Mouse (Mus musculus): ENCODE measurements around the gene Il15. TPM values are rescaled to one million over a fixed set of nuclear protein-coding genes. Genes with fewer than 3 reads are reported as not detected.
A peak's percentile ranks its signal among the peaks of the same experiment; 100 is the strongest.

The Il15 gene
- polyA plus RNA-seq, 1 experiment from 2014 or later = 3.5 TPM

GRCm38 (mm10) chr8:82361061-82361460 lies 42.0 kb downstream of the Il15 start:
- ChIA-PET CTCF (no interaction called here), POLR2A (interaction anchor here (0.5 kb wide), 1 partner anchor 21 kb away, joined by 4 read pairs; no protein-coding TSS in a partner anchor)

GRCm38 (mm10) chr8:82356091-82356490 lies 46.9 kb downstream of the Il15 start:
- no peaks in the 10 kb centered on the region for H3K27me3 ChIP-seq
- DNase-seq (ENCODE audit: low read depth, low spot score) (no peak), ATAC-seq (no peak)
- ChIA-PET CTCF (interaction anchor here (1.5 kb wide), 1 partner anchor 15 kb away, joined by 3 read pairs; no protein-coding TSS in a partner anchor), POLR2A (no interaction called here)
- no peak for TF ChIP-seq CTCF (IDR thresholded peaks at IDR 0.05)
- in situ Hi-C loops (cut with MboI; ENCODE audit: low pct_unique_long_range_greater_than_20kb) = no loop called here

More at GRCm38 (mm10) chr8:82361061-82361460, 42.0 kb downstream of the Il15 start:
- DNase-seq (ENCODE audit: low read depth, low spot score) = no peak
- in situ Hi-C loops (cut with MboI; ENCODE audit: low pct_unique_long_range_greater_than_20kb) = no loop called here
- ATAC-seq = no peak
- H3K27me3 ChIP-seq = no peaks in the 10 kb centered on the region
- TF ChIP-seq CTCF (IDR thresholded peaks at IDR 0.05) = no peak

DNA sequence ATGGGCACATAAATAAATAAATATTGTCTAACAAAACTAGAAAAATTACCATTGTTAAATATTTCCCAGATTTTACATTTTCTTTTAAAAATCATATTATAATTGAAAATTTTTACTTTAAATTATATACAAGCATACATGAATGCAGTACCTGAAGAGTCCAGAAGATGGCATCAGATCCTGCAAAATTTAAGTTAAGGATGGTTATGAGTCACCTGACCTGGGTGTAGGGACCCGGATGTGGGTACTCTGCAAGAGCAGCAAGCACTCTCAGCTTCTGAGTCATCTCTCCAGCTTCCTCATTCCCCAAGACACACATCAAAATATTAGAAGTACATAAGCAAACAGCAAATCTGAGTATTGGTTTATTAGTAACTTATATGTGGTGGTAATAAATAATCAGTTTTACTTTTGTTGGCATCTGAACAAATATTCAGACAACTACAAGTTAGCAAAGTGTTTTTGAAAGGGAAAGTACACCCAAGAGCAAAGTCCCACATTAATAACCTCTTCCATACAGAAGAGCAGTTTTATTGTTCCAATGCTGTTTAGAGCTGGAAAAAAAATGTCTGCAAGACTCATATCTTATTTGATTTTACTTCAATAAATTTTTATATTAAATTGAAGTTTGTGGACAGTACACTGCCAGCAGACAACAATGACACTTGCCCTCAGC lies 51.6 kb downstream of the Il15 start:
- in situ Hi-C loops (cut with MboI; ENCODE audit: low pct_unique_long_range_greater_than_20kb) = no loop called here
- no peaks in the 10 kb centered on the region for H3K27me3 ChIP-seq
- POLR2A ChIA-PET = no interaction called here
- ATAC-seq = no peak
- no peak for DNase-seq (ENCODE audit: low read depth, low spot score)
- TF ChIP-seq CTCF (IDR thresholded peaks at IDR 0.05) = peak; percentile 74
- CTCF ChIA-PET = interaction anchor here (0.7 to 1.2 kb wide), 7 partner anchors 32 to 359 kb away, joined by 3 to 5 read pairs (median 3); no protein-coding TSS in a partner anchor

DNA sequence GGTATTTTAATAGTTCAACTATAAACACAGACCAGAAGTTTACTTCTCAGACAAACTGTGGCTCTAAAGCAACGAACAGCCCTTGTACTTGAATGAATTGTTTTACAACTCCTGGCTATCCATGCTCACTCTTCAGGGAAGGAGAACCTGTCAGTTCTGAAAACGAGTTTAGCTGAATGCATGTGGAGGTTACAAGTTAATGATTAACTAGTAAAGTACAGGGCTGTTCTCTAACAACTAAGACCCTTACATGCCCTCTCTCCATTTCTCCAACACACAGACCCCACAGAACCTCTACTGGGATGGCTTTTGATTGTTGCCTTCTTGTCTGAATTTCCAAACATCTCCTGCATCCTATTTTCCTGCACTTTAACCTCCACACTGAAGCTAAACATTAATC lies 53.7 kb downstream of the Il15 start:
- TF ChIP-seq CTCF (IDR thresholded peaks at IDR 0.05) = no peak
- POLR2A ChIA-PET = no interaction called here
- no peaks in the 10 kb centered on the region for H3K27me3 ChIP-seq
- no peak for DNase-seq (ENCODE audit: low read depth, low spot score)
- no peak for ATAC-seq
- CTCF ChIA-PET = interaction anchor here (1.3 kb wide), 1 partner anchor 340 kb away, joined by 3 read pairs; no protein-coding TSS in a partner anchor
- in situ Hi-C loops (cut with MboI; ENCODE audit: low pct_unique_long_range_greater_than_20kb) = loop anchor here (5.0 kb wide), 1 partner anchor 333 kb away; no protein-coding TSS in a partner anchor

DNA sequence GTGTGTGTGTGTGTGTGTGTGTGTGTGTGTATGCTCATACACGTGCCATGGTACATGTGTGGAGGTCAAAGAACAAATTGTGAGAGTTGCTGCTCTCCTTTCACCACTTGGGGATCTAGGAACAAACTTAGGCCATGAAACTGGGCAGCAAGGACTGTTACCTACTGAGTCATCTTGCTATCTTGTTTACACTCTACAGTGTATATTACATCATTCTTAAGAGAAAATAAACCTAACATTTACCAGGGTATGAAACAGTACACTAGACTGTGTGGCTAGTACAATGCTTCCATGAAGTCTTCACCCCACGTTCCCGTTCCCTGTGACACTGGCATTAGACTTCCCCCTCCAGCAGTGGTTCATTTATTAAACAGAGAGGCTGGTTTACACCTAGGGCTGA lies 56.5 kb downstream of the Il15 start:
- DNase-seq (ENCODE audit: low read depth, low spot score) (no peak), ATAC-seq (peak; percentile 12)
- POLR2A ChIA-PET = no interaction called here
- no peaks in the 10 kb centered on the region for H3K27me3 ChIP-seq
- in situ Hi-C loops (cut with MboI; ENCODE audit: low pct_unique_long_range_greater_than_20kb) = loop anchor here (5.0 kb wide), 1 partner anchor 336 kb away; no protein-coding TSS in a partner anchor
- TF ChIP-seq CTCF (IDR thresholded peaks at IDR 0.05) = no peak
- CTCF ChIA-PET = no interaction called here

DNA sequence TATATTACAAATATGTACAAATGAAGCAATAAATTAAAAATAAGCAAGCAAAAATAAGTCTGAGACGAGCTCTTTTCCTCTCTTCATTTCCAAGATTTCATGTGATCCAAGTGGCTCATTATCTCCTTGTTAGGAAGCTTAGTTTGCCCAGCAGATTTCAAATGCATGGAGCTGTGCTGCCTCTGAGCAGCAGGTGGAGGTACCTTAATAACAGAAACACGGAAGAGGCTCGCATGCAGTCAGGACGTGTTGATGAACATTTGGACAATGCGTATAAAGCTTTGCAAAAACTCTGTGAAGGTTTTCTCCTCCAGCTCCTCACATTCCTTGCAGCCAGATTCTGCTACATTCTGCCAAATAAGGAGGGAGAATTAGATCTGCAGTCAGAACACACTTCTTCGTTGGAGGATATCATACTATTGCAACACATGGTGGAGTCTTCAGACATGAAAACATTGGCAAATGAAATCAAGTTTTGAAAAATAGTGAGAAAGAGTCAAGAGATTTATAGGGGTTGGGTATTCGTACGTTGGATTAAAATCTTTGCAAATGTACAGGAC lies 71.3 kb downstream of the Il15 start:
- CTCF ChIA-PET = interaction anchor here (0.8 to 1.3 kb wide), 2 partner anchors 13 to 14 kb away, joined by 3 read pairs; no protein-coding TSS in a partner anchor
- in situ Hi-C loops (cut with MboI; ENCODE audit: low pct_unique_long_range_greater_than_20kb) = no loop called here
- TF ChIP-seq CTCF (IDR thresholded peaks at IDR 0.05) = no peak
- no peak for DNase-seq (ENCODE audit: low read depth, low spot score)
- POLR2A ChIA-PET = no interaction called here
- H3K27me3 ChIP-seq = no peaks in the 10 kb centered on the region
- no peak for ATAC-seq

- ChIA-PET POLR2A (no interaction called here), CTCF (interaction anchor here (1.1 to 1.7 kb wide), 2 partner anchors 13 to 299 kb away, joined by 3 read pairs; no protein-coding TSS in a partner anchor)
- DNase-seq (ENCODE audit: low read depth, low spot score) = no peak
- in situ Hi-C loops (cut with MboI; ENCODE audit: low pct_unique_long_range_greater_than_20kb) = no loop called here
- no peak for TF ChIP-seq CTCF (IDR thresholded peaks at IDR 0.05)
- ATAC-seq = no peak
- H3K27me3 ChIP-seq = no peaks in the 10 kb centered on the region
Measured at GRCm38 (mm10) chr8:82327986-82328652, 74.9 kb downstream of the Il15 start.

- in situ Hi-C loops (cut with MboI; ENCODE audit: low pct_unique_long_range_greater_than_20kb) = no loop called here
- ATAC-seq = no peak
- DNase-seq (ENCODE audit: low read depth, low spot score) = no peak
Measured at GRCm38 (mm10) chr8:82326061-82326460, 77.0 kb downstream of the Il15 start.

DNA sequence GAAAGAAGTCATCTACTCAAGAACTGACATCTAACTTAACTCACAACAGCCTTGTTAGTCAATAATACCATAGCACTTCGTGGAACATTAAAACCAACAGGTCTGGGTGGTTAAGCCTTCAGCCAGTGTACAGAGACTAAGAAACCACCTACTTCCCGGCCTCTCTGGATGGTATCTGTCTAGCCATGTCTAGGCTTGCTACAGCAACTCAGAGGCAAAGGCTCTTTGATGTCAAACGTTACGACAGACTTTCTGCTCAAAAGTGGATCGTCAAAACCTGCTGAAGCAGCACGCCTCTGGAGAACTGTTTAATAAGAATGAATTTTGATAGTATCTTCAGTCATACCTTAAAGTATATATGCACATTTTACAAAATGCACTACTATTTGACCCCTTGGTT lies 77.4 kb downstream of the Il15 start:
- in situ Hi-C loops (cut with MboI; ENCODE audit: low pct_unique_long_range_greater_than_20kb) = no loop called here
- ATAC-seq (no peak), DNase-seq (ENCODE audit: low read depth, low spot score) (no peak)
- no peak for TF ChIP-seq CTCF (IDR thresholded peaks at IDR 0.05)
- CTCF ChIA-PET = no interaction called here
- POLR2A ChIA-PET = no interaction called here
- no peaks in the 10 kb centered on the region for H3K27me3 ChIP-seq

More at GRCm38 (mm10) chr8:82326061-82326460, 77.0 kb downstream of the Il15 start:
- ChIA-PET POLR2A (no interaction called here), CTCF (no interaction called here)
- TF ChIP-seq CTCF (IDR thresholded peaks at IDR 0.05) = no peak
- no peaks in the 10 kb centered on the region for H3K27me3 ChIP-seq

- no peak for TF ChIP-seq CTCF (IDR thresholded peaks at IDR 0.05)
- ChIA-PET CTCF (interaction anchor here (0.9 to 1.5 kb wide), 3 partner anchors 11 to 17 kb away, joined by 3 to 4 read pairs (median 3); no protein-coding TSS in a partner anchor), POLR2A (no interaction called here)
- no peaks in the 10 kb centered on the region for H3K27me3 ChIP-seq
- in situ Hi-C loops (cut with MboI; ENCODE audit: low pct_unique_long_range_greater_than_20kb) = no loop called here
- DNase-seq (ENCODE audit: low read depth, low spot score) (no peak), ATAC-seq (no peak)
Measured at GRCm38 (mm10) chr8:82317446-82317845, 85.6 kb downstream of the Il15 start.

Measured in Patski (cell line).